Mouse (Mus musculus): ENCODE data around the gene Krtap4-6.
"Not testable (repeated sequence)": the region's sequence is repeated elsewhere in the genome, so short reads cannot be mapped to it uniquely, and the experiment has no call there.

The Krtap4-6 gene
- long read RNA-seq, experiment 1 = 0 reads
- long read RNA-seq, experiment 2 = 0 reads

GRCm38 (mm10) chr11:99665860-99666259 lies at the start of gene Krtap4-6:
Gene Krtap4-6 (minus strand): TSS chr11:99665960.
- intact Hi-C loops (cut with DNase I) = no loop called here

GRCm38 (mm10) chr11:99690463-99690862 lies 24.7 kb upstream of the Krtap4-6 start, which contains the start of gene Gm14190:
Gene Gm14190 (minus strand): TSS chr11:99690740.
- intact Hi-C loops (cut with DNase I) = no loop called here

- intact Hi-C loops (cut with DNase I) = not testable (repeated sequence)
Observed at GRCm38 (mm10) chr11:99685235-99685634, 19.5 kb upstream of the Krtap4-6 start.

GRCm38 (mm10) chr11:99683481-99683880 lies 17.7 kb upstream of the Krtap4-6 start:
- intact Hi-C loops (cut with DNase I) = no loop called here

- intact Hi-C loops (cut with DNase I) = no loop called here
Observed at GRCm38 (mm10) chr11:99662802-99663201, 3.0 kb downstream of the Krtap4-6 start.

- intact Hi-C loops (cut with DNase I) = no loop called here
Observed at GRCm38 (mm10) chr11:99659256-99659655, 6.5 kb downstream of the Krtap4-6 start.

- intact Hi-C loops (cut with DNase I) = not testable (repeated sequence)
Observed at GRCm38 (mm10) chr11:99658467-99659010, 7.2 kb downstream of the Krtap4-6 start, which contains the start of gene Gm11563. Gene Gm11563 (minus strand): TSS chr11:99658960.

GRCm38 (mm10) chr11:99657051-99657450 lies 8.7 kb downstream of the Krtap4-6 start:
- intact Hi-C loops (cut with DNase I) = no loop called here

- intact Hi-C loops (cut with DNase I) = no loop called here
Observed at GRCm38 (mm10) chr11:99650136-99650535, 15.6 kb downstream of the Krtap4-6 start, which contains the start of gene Gm11555. Gene Gm11555 (minus strand): TSS chr11:99650236.

- intact Hi-C loops (cut with DNase I) = no loop called here
Observed at GRCm38 (mm10) chr11:99646444-99646843, 19.3 kb downstream of the Krtap4-6 start.

- intact Hi-C loops (cut with DNase I) = no loop called here
Observed at GRCm38 (mm10) chr11:99644351-99644750, 21.4 kb downstream of the Krtap4-6 start.

- intact Hi-C loops (cut with DNase I) = not testable (repeated sequence)
Observed at GRCm38 (mm10) chr11:99643635-99644139, 22.1 kb downstream of the Krtap4-6 start, which contains the start of gene Krtap4-7. Gene Krtap4-7 (minus strand): TSS chr11:99644089.

- intact Hi-C loops (cut with DNase I) = no loop called here
Observed at GRCm38 (mm10) chr11:99640926-99641325, 24.8 kb downstream of the Krtap4-6 start.

GRCm38 (mm10) chr11:99637086-99637485 lies 28.7 kb downstream of the Krtap4-6 start:
- intact Hi-C loops (cut with DNase I) = no loop called here

GRCm38 (mm10) chr11:99634653-99635134 lies 31.1 kb downstream of the Krtap4-6 start, which contains the start of gene Krtap4-2:
Gene Krtap4-2 (minus strand): TSS chr11:99635084.
- intact Hi-C loops (cut with DNase I) = no loop called here

- intact Hi-C loops (cut with DNase I) = no loop called here
Observed at GRCm38 (mm10) chr11:99633293-99633692, 32.5 kb downstream of the Krtap4-6 start.

GRCm38 (mm10) chr11:99630890-99631289 lies 34.9 kb downstream of the Krtap4-6 start:
- intact Hi-C loops (cut with DNase I) = no loop called here

GRCm38 (mm10) chr11:99628138-99628537 lies 37.6 kb downstream of the Krtap4-6 start, which contains the start of gene Krtap4-1:
Gene Krtap4-1 (minus strand): TSS chr11:99628238.
- intact Hi-C loops (cut with DNase I) = no loop called here

- intact Hi-C loops (cut with DNase I) = no loop called here
Observed at GRCm38 (mm10) chr11:99620335-99620734, 45.4 kb downstream of the Krtap4-6 start, which contains the start of gene Gm11562. Gene Gm11562 (minus strand): TSS chr11:99620435.

All from adrenal gland (tissue).